Comparison of ENCODE assay signal across 8 mouse cellular contexts in genomic region chr11:97799146-97799993, GRCm38 (mm10). TPM values are rescaled to one million over a fixed set of nuclear protein-coding genes. Genes with fewer than 3 reads are reported as not detected.
A peak's percentile ranks its signal among the peaks of the same experiment; 100 is the strongest.
DNase-seq lines count a peak whose midpoint lies in the region; ATAC-seq and TF ChIP-seq lines count a peak whose summit lies in the region.

No protein-coding gene starts in this region.

- DNase-seq in A20 (ENCODE audit: low read depth, low spot score), result peak; percentile 93
- DNase-seq in liver, result peak; percentile 80
- peak; percentile 91 for DNase-seq in midbrain, postnatal 0 days (ENCODE audit: low spot score)
- peak; percentile 62 to 70 for DNase-seq in spleen, postnatal 14 days (ENCODE audit: low spot score in 2 of 2)

- ATAC-seq in heart, embryonic 11.5 days (replicated peaks; ENCODE audit: insufficient number of reproducible peaks, low FRiP score, low TSS enrichment), result peak; percentile 77
- peak; percentile 86 for ATAC-seq in kidney, embryonic 15.5 days (replicated peaks; ENCODE audit: low FRiP score)
- ATAC-seq in midbrain, postnatal 0 days (ENCODE audit: low FRiP score), result peak; percentile 86

- H3K27ac ChIP-seq in bone marrow, adult 2 months (ENCODE audit: control insufficient read depth, insufficient read depth, low read depth, low read length, poor library complexity), result peak overlapping the region; percentile 97
- H3K27ac ChIP-seq in embryonic fibroblast, embryonic 13.5 days (ENCODE audit: insufficient read depth, low read length), result peak overlapping the region; percentile 99
- H3K27ac ChIP-seq in heart, embryonic 11.5 days (ENCODE audit: low read depth, low read length), result peak overlapping the region; percentile 93
- H3K27ac ChIP-seq in kidney, embryonic 15.5 days, result peak overlapping the region; percentile 99
- peak overlapping the region; percentile 95 for H3K27ac ChIP-seq in midbrain, postnatal 0 days (ENCODE audit: low read depth, low read length)

- under 1% methylated on average over 71 of the region's 71 CpGs for WGBS in bone marrow, adult 2 months
- under 1% methylated on average over 69 of the region's 71 CpGs for WGBS in heart, embryonic 11.5 days (ENCODE audit: insufficient replicate concordance)
- under 1% methylated on average over 71 of the region's 71 CpGs for WGBS in kidney, embryonic 15.5 days
- under 1% methylated on average over 63 of the region's 71 CpGs for WGBS in midbrain, postnatal 0 days

- H3K9me3 ChIP-seq in heart, embryonic 11.5 days (replicated peaks; ENCODE audit: control insufficient read depth, low read length), result no peaks in the 10 kb centered on the region
- no peaks in the 10 kb centered on the region for H3K9me3 ChIP-seq in kidney, embryonic 15.5 days (replicated peaks)
- H3K9me3 ChIP-seq in midbrain, postnatal 0 days (ENCODE audit: low read length), result no peaks in the 10 kb centered on the region

- peak overlapping the region; percentile 84 for H3K4me3 ChIP-seq in bone marrow, adult 2 months (replicated peaks; ENCODE audit: control insufficient read depth, low read depth, low read length)
- H3K4me3 ChIP-seq in embryonic fibroblast, embryonic 13.5 days (ENCODE audit: insufficient read depth, low read length), result peak overlapping the region; percentile 99
- H3K4me3 ChIP-seq in heart, embryonic 11.5 days (ENCODE audit: low read depth, low read length), result peak overlapping the region; percentile 82
- H3K4me3 ChIP-seq in kidney, embryonic 15.5 days (replicated peaks), result peak overlapping the region; percentile 83
- H3K4me3 ChIP-seq in midbrain, postnatal 0 days (ENCODE audit: low read depth, low read length), result peak overlapping the region; percentile 89

- no peaks in the 10 kb centered on the region for H3K27me3 ChIP-seq in heart, embryonic 11.5 days (ENCODE audit: control insufficient read depth, insufficient read depth, low read length)
- H3K27me3 ChIP-seq in kidney, embryonic 15.5 days, result no peaks in the 10 kb centered on the region
- H3K27me3 ChIP-seq in midbrain, postnatal 0 days (ENCODE audit: insufficient read depth, low read length), result no peaks in the 10 kb centered on the region

- no peak for TF ChIP-seq CTCF in bone marrow, adult 2 months (IDR thresholded peaks at IDR 0.05; ENCODE audit: control insufficient read depth, insufficient read depth, low read length)
- TF ChIP-seq CTCF in embryonic fibroblast, embryonic 13.5 days (IDR thresholded peaks at IDR 0.05; ENCODE audit: borderline replicate concordance, insufficient read depth, low read length), result no peak
- no peak for TF ChIP-seq CTCF in midbrain, postnatal 0 days (IDR thresholded peaks at IDR 0.05)

- peak; percentile 92 for TF ChIP-seq POLR2A in bone marrow, adult 2 months (IDR thresholded peaks at IDR 0.05; ENCODE audit: borderline replicate concordance, control insufficient read depth, low read depth, low read length)
- TF ChIP-seq POLR2A in embryonic fibroblast, embryonic 13.5 days (IDR thresholded peaks at IDR 0.05; ENCODE audit: low read depth, low read length), result peak; percentile 88

- H3K4me1 ChIP-seq in bone marrow, adult 2 months (ENCODE audit: control insufficient read depth, insufficient read depth, low read length), result peaks cover 2% of the 10 kb centered on the region; the same call in 1 of the 2 replicates
- peaks cover 12% of the 10 kb centered on the region for H3K4me1 ChIP-seq in embryonic fibroblast, embryonic 13.5 days (ENCODE audit: control insufficient read depth, insufficient read depth, low read length)
- H3K4me1 ChIP-seq in heart, embryonic 11.5 days (ENCODE audit: control insufficient read depth, insufficient read depth, low read length), result peaks cover 30% of the 10 kb centered on the region
- H3K4me1 ChIP-seq in kidney, embryonic 15.5 days, result peaks cover 51% of the 10 kb centered on the region
- peaks cover 10% of the 10 kb centered on the region for H3K4me1 ChIP-seq in midbrain, postnatal 0 days (ENCODE audit: insufficient read depth, low read length)

- peak overlapping the region; percentile 91 for H3K4me2 ChIP-seq in heart, embryonic 11.5 days
- H3K4me2 ChIP-seq in kidney, embryonic 15.5 days, result peak overlapping the region; percentile 90
- peak overlapping the region; percentile 71 for H3K4me2 ChIP-seq in midbrain, postnatal 0 days (ENCODE audit: low read depth, low read length, poor library complexity, severe bottlenecking)

- H3K9ac ChIP-seq in heart, embryonic 11.5 days (ENCODE audit: low read depth, low read length), result peak overlapping the region; percentile 79
- H3K9ac ChIP-seq in kidney, embryonic 15.5 days, result peak overlapping the region; percentile 87
- peak overlapping the region; percentile 85 for H3K9ac ChIP-seq in midbrain, postnatal 0 days (replicated peaks; ENCODE audit: low read length, poor library complexity, severe bottlenecking)

- H3K36me3 ChIP-seq in heart, embryonic 11.5 days (ENCODE audit: control insufficient read depth, insufficient read depth, low read length), result no peaks in the 10 kb centered on the region; the same call in 1 of the 2 replicates
- no peaks in the 10 kb centered on the region for H3K36me3 ChIP-seq in kidney, embryonic 15.5 days
- H3K36me3 ChIP-seq in midbrain, postnatal 0 days (ENCODE audit: insufficient read depth, low read length), result no peaks in the 10 kb centered on the region

RNA-seq across cellular contexts. Expression of gene Lasp1, which starts 0.6 kb away (rescaled TPM):
- 48.1 and 99.2 TPM in 2 replicates for polyA plus RNA-seq in bone marrow, adult 2 months (2011; ENCODE audit: insufficient read depth, insufficient read length, low replicate concordance, missing spikeins)
- 243 and 284 TPM in 2 replicates for polyA plus RNA-seq in embryonic fibroblast, embryonic 13.5 days (2011; ENCODE audit: insufficient read length, low read depth, missing spikeins)
- 30.0 and 37.5 TPM in 2 replicates for polyA plus RNA-seq in heart, embryonic 11.5 days (2014; fragmentation: Nextera tagmentation; extraction: Ambion mirVana)
- 104 and 108 TPM in 2 replicates for polyA plus RNA-seq in kidney, embryonic 15.5 days (2015; fragmentation: Nextera tagmentation; extraction: Ambion mirVana)
- total RNA-seq in midbrain, postnatal 0 days (2014; rRNA removed), result 206 and 216 TPM in 2 replicates
- 174 and 179 TPM in 2 replicates for polyA plus RNA-seq in midbrain, postnatal 0 days (2015; fragmentation: Nextera tagmentation; extraction: Ambion mirVana)

RNA-seq across cellular contexts. Expression of gene Rpl23, which starts 17.1 kb away (rescaled TPM):
- polyA plus RNA-seq in bone marrow, adult 2 months (2011; ENCODE audit: insufficient read depth, insufficient read length, low replicate concordance, missing spikeins), result 550 and 853 TPM in 2 replicates
- 548 and 603 TPM in 2 replicates for polyA plus RNA-seq in embryonic fibroblast, embryonic 13.5 days (2011; ENCODE audit: insufficient read length, low read depth, missing spikeins)
- polyA plus RNA-seq in heart, embryonic 11.5 days (2014; fragmentation: Nextera tagmentation; extraction: Ambion mirVana), result 461 and 517 TPM in 2 replicates
- 565 and 652 TPM in 2 replicates for polyA plus RNA-seq in kidney, embryonic 15.5 days (2015; fragmentation: Nextera tagmentation; extraction: Ambion mirVana)
- total RNA-seq in midbrain, postnatal 0 days (2014; rRNA removed), result 177 and 224 TPM in 2 replicates
- polyA plus RNA-seq in midbrain, postnatal 0 days (2015; fragmentation: Nextera tagmentation; extraction: Ambion mirVana), result 308 and 329 TPM in 2 replicates

RNA-seq across cellular contexts. Expression of gene 1700001P01Rik, which starts 23.7 kb away (rescaled TPM):
- polyA plus RNA-seq in bone marrow, adult 2 months (2011; ENCODE audit: insufficient read depth, insufficient read length, low replicate concordance, missing spikeins), result not detected in 2 replicates
- polyA plus RNA-seq in embryonic fibroblast, embryonic 13.5 days (2011; ENCODE audit: insufficient read length, low read depth, missing spikeins), result not detected in 2 replicates
- polyA plus RNA-seq in heart, embryonic 11.5 days (2014; fragmentation: Nextera tagmentation; extraction: Ambion mirVana), result 0.38 TPM in 1 of 2 replicates, not detected in the other
- polyA plus RNA-seq in kidney, embryonic 15.5 days (2015; fragmentation: Nextera tagmentation; extraction: Ambion mirVana), result 0.62 and 0.67 TPM in 2 replicates
- not detected in 2 replicates for total RNA-seq in midbrain, postnatal 0 days (2014; rRNA removed)
- 0.29 TPM in 1 of 2 replicates, not detected in the other for polyA plus RNA-seq in midbrain, postnatal 0 days (2015; fragmentation: Nextera tagmentation; extraction: Ambion mirVana)

RNA-seq across cellular contexts. Expression of gene Cwc25, which starts 33.0 kb away (rescaled TPM):
- 10.4 and 11.7 TPM in 2 replicates for polyA plus RNA-seq in bone marrow, adult 2 months (2011; ENCODE audit: insufficient read depth, insufficient read length, low replicate concordance, missing spikeins)
- polyA plus RNA-seq in embryonic fibroblast, embryonic 13.5 days (2011; ENCODE audit: insufficient read length, low read depth, missing spikeins), result 14.0 and 16.4 TPM in 2 replicates
- 9.2 and 9.9 TPM in 2 replicates for polyA plus RNA-seq in heart, embryonic 11.5 days (2014; fragmentation: Nextera tagmentation; extraction: Ambion mirVana)
- 19.2 and 19.5 TPM in 2 replicates for polyA plus RNA-seq in kidney, embryonic 15.5 days (2015; fragmentation: Nextera tagmentation; extraction: Ambion mirVana)
- 11.8 and 16.0 TPM in 2 replicates for total RNA-seq in midbrain, postnatal 0 days (2014; rRNA removed)
- polyA plus RNA-seq in midbrain, postnatal 0 days (2015; fragmentation: Nextera tagmentation; extraction: Ambion mirVana), result 12.0 TPM in 2 replicates

RNA-seq across cellular contexts. Expression of gene B230217C12Rik, which starts 41.2 kb away (rescaled TPM):
- polyA plus RNA-seq in bone marrow, adult 2 months (2011; ENCODE audit: insufficient read depth, insufficient read length, low replicate concordance, missing spikeins), result not detected in 2 replicates
- polyA plus RNA-seq in embryonic fibroblast, embryonic 13.5 days (2011; ENCODE audit: insufficient read length, low read depth, missing spikeins), result 4.8 and 7.2 TPM in 2 replicates
- polyA plus RNA-seq in heart, embryonic 11.5 days (2014; fragmentation: Nextera tagmentation; extraction: Ambion mirVana), result 8.2 and 8.3 TPM in 2 replicates
- 7.4 and 7.5 TPM in 2 replicates for polyA plus RNA-seq in kidney, embryonic 15.5 days (2015; fragmentation: Nextera tagmentation; extraction: Ambion mirVana)
- total RNA-seq in midbrain, postnatal 0 days (2014; rRNA removed), result 37.7 and 43.6 TPM in 2 replicates
- polyA plus RNA-seq in midbrain, postnatal 0 days (2015; fragmentation: Nextera tagmentation; extraction: Ambion mirVana), result 38.2 and 41.8 TPM in 2 replicates

Comparison
In these comparisons a context has a peak if more than half of its experiments do, and no peak if none do; other contexts are left out.
1. Peak in every context shown above with its lines: DNase-seq, ATAC-seq, H3K4me3 ChIP-seq and H3K27ac ChIP-seq.